8 mouse cellular contexts compared by ENCODE assay signal in the genomic region with DNA sequence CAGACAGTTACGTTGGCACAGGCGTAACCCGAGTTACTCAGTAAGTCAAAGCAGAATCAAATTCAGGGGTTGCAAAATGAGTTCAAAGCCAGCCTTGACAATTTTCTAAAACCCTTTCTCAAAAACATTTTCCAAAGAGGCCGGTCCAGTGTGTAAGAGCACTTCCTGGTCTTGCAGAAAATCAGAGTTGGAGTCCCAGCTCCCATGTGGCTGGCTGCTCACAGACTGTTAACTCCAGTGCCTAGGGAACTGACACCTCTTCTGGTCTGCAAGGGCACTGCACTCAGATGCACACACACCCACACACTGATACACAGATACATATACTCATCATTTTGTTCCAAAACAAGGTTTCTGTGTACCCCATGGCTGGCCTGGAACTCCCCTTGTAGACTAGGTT. TPM values are rescaled to one million over a fixed set of nuclear protein-coding genes. Genes with fewer than 3 reads are reported as not detected.
DNase-seq lines count a peak whose midpoint lies in the region; ATAC-seq and TF ChIP-seq lines count a peak whose summit lies in the region.

No protein-coding gene starts in this region.

- peaks cover 59% of the 10 kb centered on the region for H3K36me3 ChIP-seq in kidney, embryonic 14.5 days (ENCODE audit: control insufficient read depth, insufficient read depth, low read length)

- no peak for ATAC-seq in kidney, embryonic 14.5 days (ENCODE audit: low FRiP score, low TSS enrichment)
- ATAC-seq in frontal cortex, adult (ENCODE audit: low TSS enrichment) = no peak

- 96% methylated on average over 4 of the region's 4 CpGs for WGBS in kidney, embryonic 14.5 days

- H3K9ac ChIP-seq in kidney, embryonic 14.5 days (ENCODE audit: low read depth, low read length) = peak overlapping the region; percentile 96; the same call in 1 of the 2 replicates

- H3K27me3 ChIP-seq in kidney, embryonic 14.5 days (ENCODE audit: control insufficient read depth, insufficient read depth, low read length) = no peaks in the 10 kb centered on the region

- peaks cover 7% of the 10 kb centered on the region; the same call in 1 of the 2 replicates for H3K9me3 ChIP-seq in kidney, embryonic 14.5 days (ENCODE audit: control insufficient read depth, low read length)

- peak overlapping the region; percentile 65 for H3K4me2 ChIP-seq in kidney, embryonic 14.5 days (replicated peaks; ENCODE audit: low read depth, low read length)

- no peak for TF ChIP-seq POLR2A in bone marrow macrophage, adult 2 months (IDR thresholded peaks at IDR 0.05; ENCODE audit: borderline replicate concordance, low read depth, low read length)

- H3K4me3 ChIP-seq in kidney, embryonic 14.5 days (ENCODE audit: low read length) = peak overlapping the region; percentile 85
- H3K4me3 ChIP-seq in bone marrow macrophage, adult 2 months (ENCODE audit: insufficient read depth, low read length) = peak overlapping the region; percentile 81

- peaks cover 44% of the 10 kb centered on the region for H3K4me1 ChIP-seq in kidney, embryonic 14.5 days (ENCODE audit: control insufficient read depth, insufficient read depth, low read length)
- H3K4me1 ChIP-seq in bone marrow macrophage, adult 2 months (ENCODE audit: control insufficient read depth, insufficient read depth, low read length) = peaks cover 47% of the 10 kb centered on the region

- peak overlapping the region; percentile 92 for H3K27ac ChIP-seq in kidney, embryonic 14.5 days (ENCODE audit: low read depth, low read length)
- H3K27ac ChIP-seq in bone marrow macrophage, adult 2 months (ENCODE audit: insufficient read depth, low read depth, low read length) = peak overlapping the region; percentile 94

- no peak for TF ChIP-seq CTCF in bone marrow macrophage, adult 2 months (IDR thresholded peaks at IDR 0.05; ENCODE audit: low read depth, low read length)

- DNase-seq in kidney, postnatal 25 days = no peak
- peak; percentile 39 for DNase-seq in induced T-regulatory cell, adult 2 months (ENCODE audit: low read depth)
- peak; percentile 42 for DNase-seq in naive thymus-derived CD4-positive, alpha-beta T cell, adult 2 months (ENCODE audit: low read depth)
- no peak for DNase-seq in Muller cell, postnatal 12 days (ENCODE audit: inconsistent ontology term)
- no peak for DNase-seq in frontal cortex, postnatal 10 days (ENCODE audit: low spot score in 2 of 2)

RNA-seq across cellular contexts. Expression of a gene that starts 0.9 kb away (rescaled TPM):
- polyA plus RNA-seq in kidney, embryonic 14.5 days (2014; fragmentation: Nextera tagmentation; extraction: Ambion mirVana) = 104 and 141 TPM in 2 replicates
- polyA plus RNA-seq in bone marrow macrophage, adult 2 months (2012; ENCODE audit: insufficient read depth, insufficient read length, missing spikeins) = 172 and 177 TPM in 2 replicates

RNA-seq across cellular contexts. Expression of a gene that starts 5.8 kb away (rescaled TPM):
- polyA plus RNA-seq in kidney, embryonic 14.5 days (2014; fragmentation: Nextera tagmentation; extraction: Ambion mirVana) = 52.7 and 62.5 TPM in 2 replicates
- polyA plus RNA-seq in bone marrow macrophage, adult 2 months (2012; ENCODE audit: insufficient read depth, insufficient read length, missing spikeins) = 6.7 and 7.1 TPM in 2 replicates

RNA-seq across cellular contexts. Expression of a gene that starts 13.9 kb away (rescaled TPM):
- polyA plus RNA-seq in kidney, embryonic 14.5 days (2014; fragmentation: Nextera tagmentation; extraction: Ambion mirVana) = 6.2 and 6.4 TPM in 2 replicates
- polyA plus RNA-seq in bone marrow macrophage, adult 2 months (2012; ENCODE audit: insufficient read depth, insufficient read length, missing spikeins) = 0.79 and 1.8 TPM in 2 replicates

RNA-seq across cellular contexts. Expression of a gene that starts 21.0 kb away (rescaled TPM):
- polyA plus RNA-seq in kidney, embryonic 14.5 days (2014; fragmentation: Nextera tagmentation; extraction: Ambion mirVana) = 0.57 and 0.58 TPM in 2 replicates
- not detected in 2 replicates for polyA plus RNA-seq in bone marrow macrophage, adult 2 months (2012; ENCODE audit: insufficient read depth, insufficient read length, missing spikeins)

RNA-seq across cellular contexts. Expression of a gene that starts 25.0 kb away (rescaled TPM):
- polyA plus RNA-seq in kidney, embryonic 14.5 days (2014; fragmentation: Nextera tagmentation; extraction: Ambion mirVana) = 5.7 and 8.5 TPM in 2 replicates
- 43.2 and 47.0 TPM in 2 replicates for polyA plus RNA-seq in bone marrow macrophage, adult 2 months (2012; ENCODE audit: insufficient read depth, insufficient read length, missing spikeins)

Comparison
In these comparisons a context has a peak if more than half of its experiments do, and no peak if none do; other contexts are left out.
1. DNase-seq: peak in induced T-regulatory cell, adult 2 months (single experiment) and naive thymus-derived CD4-positive, alpha-beta T cell, adult 2 months (single experiment); none in kidney, postnatal 25 days (0 of 2), Muller cell, postnatal 12 days (single experiment) and frontal cortex, postnatal 10 days (0 of 2).